Mouse (Mus musculus): ENCODE results near the gene Gm3409. TPM values are rescaled to one million over a fixed set of nuclear protein-coding genes. Genes with fewer than 3 reads are reported as not detected.

Gm3409 gene
- total RNA-seq, 2 experiments from 2014 or later = not detected

Other genes starting within 250 kb of the Gm3409 start
- under 1 TPM; 0.44 to 0.48 TPM for gene Wasf3, start 152.7 kb upstream of the Gm3409 start, total RNA-seq (2021)
- gene Gm6408, start 55.7 kb upstream of the Gm3409 start, total RNA-seq (2021) = not detected
- gene Gm6370, start 46.3 kb upstream of the Gm3409 start, total RNA-seq (2021) = not detected
- not detected for gene 4930449I24Rik, start 35.2 kb upstream of the Gm3409 start, total RNA-seq (2021)
- gene Gm3402, start 23.5 kb upstream of the Gm3409 start, total RNA-seq (2021) = not detected
- not detected for gene Gm3404, start 11.8 kb upstream of the Gm3409 start, total RNA-seq (2021)
- not detected for gene Gm3415, start 18.5 kb downstream of the Gm3409 start, total RNA-seq (2021)
- gene Gpr12, start 47.6 kb downstream of the Gm3409 start, total RNA-seq (2021) = under 1 TPM in 1 of 2 experiments, not detected in 1; 0.11 TPM

Data from heart, postnatal 25 days (tissue).